Mouse (Mus musculus) kidney, postnatal 10 days (tissue): ENCODE measurements around the gene Tex48.

Experiments used
- DNase-seq: peaks from one replicate; pipeline ENCODE4 v3.0.0; 2021; ENCODE audit warnings: mixed read lengths

The Tex48 gene

GRCm38 (mm10) chr4:63594459-63595110 lies 27.6 kb downstream of the Tex48 start:
- DNase-seq, result peak; percentile 38

DNA sequence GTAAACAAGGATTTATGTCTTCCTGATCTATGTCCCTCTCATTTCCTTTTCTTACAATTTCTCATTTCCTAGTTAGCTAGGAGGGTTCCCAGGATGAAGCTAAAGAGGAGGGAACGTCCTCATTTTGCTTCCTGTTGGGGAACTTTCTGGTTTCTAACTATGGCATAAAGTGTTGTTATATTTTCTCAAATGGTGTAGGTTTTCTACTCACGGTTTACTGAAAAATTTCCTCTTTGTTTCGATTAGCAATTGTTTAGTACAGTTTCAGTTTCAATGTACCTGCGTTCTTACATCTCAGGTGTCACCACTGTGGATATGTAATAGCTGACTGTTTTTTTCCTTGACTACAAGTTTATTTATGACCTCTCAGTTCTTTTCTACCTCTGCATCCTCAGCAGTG lies 31.7 kb downstream of the Tex48 start:
- DNase-seq, result no peak

DNA sequence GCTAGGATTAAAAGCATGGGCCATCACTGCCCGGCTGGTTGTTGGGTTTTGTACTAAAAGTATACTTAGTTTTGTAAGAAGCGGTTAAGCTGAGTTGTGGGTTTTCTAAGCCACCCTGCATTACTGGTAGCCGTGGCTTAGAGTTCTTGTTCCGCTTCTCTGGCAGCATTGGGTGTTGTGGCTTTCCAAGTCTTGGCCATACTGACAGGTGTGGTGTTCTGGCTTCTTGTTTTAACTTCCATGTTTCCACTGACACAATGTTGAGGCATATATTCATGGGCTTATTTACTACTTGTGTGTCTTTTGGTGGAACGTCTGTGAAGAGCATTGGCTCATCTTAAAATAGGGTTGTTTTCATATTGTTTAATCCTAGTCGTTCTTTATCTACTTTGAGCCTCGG lies 32.2 kb downstream of the Tex48 start:
- no peak for DNase-seq

DNA sequence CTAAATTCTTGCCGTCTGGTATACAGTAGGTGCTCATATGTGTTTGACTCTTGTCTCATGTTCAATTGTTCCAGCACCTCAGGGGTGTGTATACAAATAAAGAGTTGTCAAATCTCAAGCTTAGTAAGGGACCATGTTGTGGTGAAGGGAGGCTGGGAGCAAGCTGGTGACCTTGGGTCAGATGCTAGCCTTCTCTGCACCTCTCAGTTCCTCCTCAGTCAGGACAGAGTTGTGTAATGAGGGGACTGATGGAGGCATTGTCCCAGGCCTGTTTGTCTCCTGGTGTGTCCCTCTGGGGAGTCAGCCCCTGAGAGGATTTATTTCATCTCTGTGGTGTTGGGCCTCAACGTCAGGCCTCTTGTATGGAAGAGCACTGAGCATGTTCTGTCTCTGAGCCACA lies 36.0 kb downstream of the Tex48 start:
- DNase-seq, result no peak

- DNase-seq, result no peak
Observed at GRCm38 (mm10) chr4:63585216-63585615, 37.0 kb downstream of the Tex48 start.

DNA sequence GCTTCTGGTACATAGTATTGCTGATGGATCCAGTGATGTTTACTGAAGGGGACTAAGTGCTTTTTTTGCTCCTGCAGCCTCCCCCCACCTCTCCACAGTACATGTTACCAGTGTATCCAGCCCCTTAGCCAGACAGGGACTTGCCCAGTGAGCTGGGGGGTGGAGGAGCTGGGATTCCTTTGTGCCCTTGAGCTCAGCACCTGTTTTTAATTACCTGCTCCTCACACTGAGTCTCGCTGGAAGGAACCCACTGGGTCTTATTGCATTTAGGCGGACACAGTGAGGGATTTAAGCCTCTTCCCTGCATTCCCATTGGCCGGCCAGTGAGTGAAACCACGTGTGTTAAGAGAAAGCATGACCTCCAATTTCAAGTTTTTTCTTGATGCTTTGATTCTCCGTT lies 39.6 kb downstream of the Tex48 start:
- no peak for DNase-seq

- no peak for DNase-seq
Observed at GRCm38 (mm10) chr4:63580078-63580477, 42.1 kb downstream of the Tex48 start.

- DNase-seq, result no peak
Observed at GRCm38 (mm10) chr4:63579649-63580048, 42.6 kb downstream of the Tex48 start.

- DNase-seq, result no peak
Observed at GRCm38 (mm10) chr4:63572621-63573020, 49.6 kb downstream of the Tex48 start.

DNA sequence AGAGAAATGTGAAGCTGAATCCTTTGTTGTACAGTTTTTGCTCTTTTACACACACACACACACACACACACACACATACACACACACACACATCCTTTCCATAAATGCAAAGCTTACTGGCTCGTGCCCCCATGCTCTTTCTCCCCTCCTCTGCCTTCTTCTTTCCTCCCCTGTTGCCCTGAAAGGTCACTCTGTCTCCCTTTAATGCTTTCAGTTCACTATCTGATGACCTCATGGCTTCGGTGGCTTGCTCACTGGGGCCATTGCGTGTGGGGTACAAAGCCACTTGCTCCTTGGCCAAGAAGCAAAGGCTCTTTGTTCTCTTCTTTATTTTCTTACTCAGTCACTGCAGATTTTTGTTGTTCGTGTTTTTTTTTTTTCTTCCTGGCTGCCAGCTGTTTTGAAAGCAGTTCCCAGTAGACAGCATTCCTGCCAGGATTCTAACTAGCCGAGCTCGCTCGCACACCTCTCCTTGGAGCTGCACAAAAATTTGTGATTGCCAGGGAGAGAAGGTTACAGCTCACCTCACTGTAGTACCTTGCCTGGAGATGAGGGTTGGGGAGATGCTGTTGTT lies 51.9 kb downstream of the Tex48 start:
- no peak for DNase-seq

DNA sequence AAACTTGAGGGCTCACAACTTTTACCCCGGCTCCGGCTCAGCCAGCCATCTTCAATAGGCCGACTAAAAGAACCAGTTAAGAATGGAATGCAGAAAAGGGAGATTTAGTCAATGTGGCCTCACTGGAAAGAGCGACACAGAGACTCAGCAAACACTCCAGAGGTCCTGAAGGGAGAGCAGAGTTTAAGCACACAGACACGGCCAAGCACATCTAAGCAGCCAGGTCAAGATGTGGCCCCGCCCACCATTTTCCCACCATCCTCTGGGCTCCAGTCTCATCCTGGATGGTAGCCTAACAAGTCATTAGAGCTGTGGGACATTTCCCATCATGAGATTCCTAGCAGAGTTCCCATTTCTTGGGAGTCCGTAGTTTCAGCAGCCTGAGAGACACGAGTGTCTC lies 52.9 kb downstream of the Tex48 start:
- no peak for DNase-seq

DNA sequence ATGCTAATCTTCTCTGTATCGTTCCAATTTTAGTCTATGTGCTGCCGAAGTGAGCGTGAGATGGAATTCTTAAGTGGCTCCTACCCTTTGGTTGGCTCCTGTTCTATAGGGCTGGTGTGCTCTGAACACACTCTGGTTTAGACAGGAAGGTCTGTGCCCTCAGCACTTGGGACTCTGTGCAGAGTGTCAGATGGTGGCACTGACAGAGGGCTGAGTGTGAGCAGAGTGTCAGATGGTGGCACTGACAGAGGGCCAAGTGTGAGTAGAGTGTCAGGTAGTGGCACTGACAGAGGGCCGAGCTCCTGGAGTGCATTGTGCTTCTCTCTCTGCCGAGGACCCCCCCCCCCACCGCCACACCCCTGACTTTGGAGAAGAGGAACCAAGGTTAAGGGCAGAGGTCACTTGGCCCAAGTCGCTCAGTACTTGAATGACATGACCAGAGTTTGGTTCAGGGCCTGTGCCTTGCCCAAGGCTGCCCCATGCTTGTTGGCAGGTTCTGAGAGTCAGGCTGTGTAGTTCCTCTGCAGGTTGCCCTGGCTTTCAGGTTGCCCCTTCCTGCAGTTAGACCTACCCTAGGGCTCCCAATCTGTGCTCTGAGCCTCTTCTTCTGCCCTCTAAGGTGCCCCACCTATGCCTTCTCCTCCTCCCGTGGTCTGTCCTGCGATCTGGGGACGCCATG lies 54.4 kb downstream of the Tex48 start:
- DNase-seq, result no peak

- no peak for DNase-seq
Observed at GRCm38 (mm10) chr4:63562742-63563141, 59.5 kb downstream of the Tex48 start.

DNA sequence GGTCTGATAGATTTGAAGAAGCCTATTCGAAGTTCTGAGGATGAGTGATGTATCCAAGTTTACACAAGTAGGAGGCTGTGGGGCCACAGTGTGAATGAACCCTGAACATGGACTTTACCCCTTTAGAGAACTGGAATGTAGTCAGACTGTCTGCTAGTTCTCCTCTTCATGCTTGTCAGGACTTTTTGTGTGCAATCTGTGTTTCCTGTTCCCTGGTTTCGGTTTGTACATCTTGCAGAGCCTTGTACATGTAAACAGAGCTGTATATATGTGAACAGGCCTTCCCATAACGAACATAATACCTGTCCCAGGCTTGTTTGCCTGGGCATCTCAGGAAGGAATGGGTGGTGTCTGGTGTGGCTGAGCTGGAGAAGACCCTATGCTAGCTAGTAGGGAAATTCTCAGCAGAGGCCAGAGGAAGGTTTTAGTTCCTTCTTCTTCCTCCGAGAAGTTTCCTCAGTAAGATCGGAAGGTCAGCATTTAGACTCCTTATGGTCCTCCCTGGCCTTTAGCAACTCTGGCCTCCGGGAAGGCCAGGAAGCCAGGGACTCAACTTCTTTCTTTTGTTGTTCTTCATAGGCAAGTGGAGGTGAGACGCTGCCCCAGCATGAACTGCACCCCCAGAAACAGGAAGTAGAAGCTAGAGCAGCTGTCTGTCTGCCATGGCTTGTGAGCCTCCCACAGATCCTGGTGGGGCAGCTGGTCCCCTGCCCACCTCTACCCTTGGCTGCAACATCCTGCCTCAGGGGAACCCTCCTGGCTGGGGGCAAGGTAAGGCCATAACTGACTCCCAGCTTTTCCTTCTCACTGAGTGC lies 60.2 kb downstream of the Tex48 start:
- no peak for DNase-seq

DNA sequence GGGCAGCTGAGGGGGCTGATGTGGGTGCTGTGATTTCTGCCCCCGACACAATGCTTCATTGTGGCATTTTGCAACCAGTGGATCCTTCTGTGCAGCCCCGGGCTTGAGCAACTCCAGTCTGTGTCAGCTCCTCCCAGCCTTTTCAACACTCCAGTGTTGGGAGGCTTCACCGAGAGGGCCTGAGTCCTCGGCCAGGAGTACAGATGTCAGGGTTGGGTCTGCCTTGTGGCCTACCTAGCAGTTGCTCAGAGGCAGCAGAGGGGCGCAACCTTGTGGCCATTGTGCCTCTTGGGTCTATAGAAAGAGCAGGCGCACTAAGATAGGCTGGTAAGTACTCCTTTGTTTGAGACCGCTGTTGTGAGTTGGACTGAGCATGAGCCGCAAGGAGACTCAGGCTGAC lies 62.1 kb downstream of the Tex48 start:
- DNase-seq, result peak; percentile 24

- DNase-seq, result peak; percentile 23
Observed at GRCm38 (mm10) chr4:63559127-63559697, 63.0 kb downstream of the Tex48 start.

DNA sequence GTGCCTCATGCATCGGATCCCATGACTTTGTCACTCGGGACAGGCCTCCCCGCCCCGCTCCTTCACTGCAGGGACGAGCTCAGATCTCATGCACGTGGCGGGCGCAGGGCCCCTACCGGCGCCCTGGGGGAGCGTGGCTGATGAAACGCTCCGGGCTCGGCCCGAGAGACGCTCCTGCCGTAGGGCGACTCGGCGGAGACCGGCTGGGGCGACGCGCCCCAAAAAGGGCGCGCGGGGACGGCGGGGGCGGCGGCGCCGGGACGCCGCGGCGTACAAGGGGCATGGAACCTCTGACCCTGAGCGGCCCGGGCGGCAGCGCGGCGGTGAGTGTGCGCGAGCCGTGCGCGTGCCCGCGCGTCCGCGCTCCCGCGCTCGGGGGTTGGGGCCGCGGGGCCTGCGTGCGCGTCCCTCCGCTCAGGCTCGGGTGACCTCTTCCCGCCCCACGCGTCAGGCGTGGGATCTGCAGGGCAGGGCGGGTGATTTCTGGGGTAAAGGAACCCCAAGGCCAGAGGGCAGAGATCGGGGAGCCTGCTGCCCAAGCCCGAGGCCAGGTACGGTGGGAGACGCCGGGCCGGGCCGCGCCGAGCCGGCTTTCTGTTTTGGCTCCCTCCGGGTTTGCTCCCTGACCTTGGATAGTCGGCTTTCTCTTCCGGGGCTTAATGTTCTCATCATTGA lies 63.7 kb downstream of the Tex48 start, which contains the start of gene Tmem268:
Tmem268 (plus strand) TSS at position 375 of the 675 bp plus-strand sequence.
- peak; percentile 83 for DNase-seq

DNA sequence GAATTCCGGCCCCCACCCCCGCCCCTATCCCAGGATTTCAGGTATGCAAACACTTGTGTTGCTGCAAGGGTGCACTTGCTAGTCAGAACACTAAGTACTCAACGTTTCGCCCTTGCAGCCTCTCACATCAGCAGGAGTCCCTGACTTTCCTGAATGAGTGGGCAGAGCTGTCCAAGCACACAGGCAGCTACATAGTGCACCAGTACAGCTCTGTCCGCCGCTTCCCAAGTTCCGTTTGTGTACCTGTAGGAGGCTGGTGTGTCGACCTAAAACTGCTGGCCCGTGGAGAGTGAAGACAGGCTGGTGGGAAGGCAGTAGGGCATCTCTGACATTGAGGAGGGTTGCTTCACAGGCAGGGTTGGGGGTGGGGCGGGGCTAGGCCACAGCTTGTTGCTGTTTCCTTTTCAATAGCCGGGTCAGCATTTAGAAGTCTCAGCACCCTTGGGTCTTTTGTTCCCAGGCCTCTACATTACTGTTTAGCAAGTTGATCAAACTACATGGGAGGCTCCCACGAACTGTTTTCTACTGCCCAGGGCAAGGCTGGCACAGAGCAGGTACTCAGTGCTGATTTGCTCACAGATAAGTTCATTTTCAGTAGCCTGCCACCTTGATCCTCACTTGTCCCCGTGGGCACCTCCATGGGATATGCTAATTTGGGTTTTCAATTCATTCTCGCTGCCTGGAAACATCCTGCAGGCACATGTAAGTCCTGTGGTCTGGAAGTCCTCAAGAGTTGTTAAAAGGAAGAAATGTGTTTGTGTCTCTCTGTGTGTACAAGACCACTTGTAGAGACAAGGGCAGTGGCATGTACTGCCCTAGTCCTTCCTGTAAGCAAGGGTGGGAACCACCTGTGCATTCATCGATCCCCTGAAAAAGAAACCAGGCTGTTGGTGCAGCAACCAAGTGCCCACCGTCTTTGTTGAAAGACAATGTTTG lies 64.8 kb downstream of the Tex48 start:
- DNase-seq, result peak; percentile 57
